Mouse (Mus musculus): ENCODE data around the gene Arsg.

Gene Arsg

GRCm38 (mm10) chr11:109579999-109580398 is 106.8 kb downstream of the Arsg start:
- DNase-seq (ENCODE audit: inconsistent age in 2 of 2, low spot score in 1 of 2), result no peak

- no peak for DNase-seq (ENCODE audit: inconsistent age in 2 of 2, low spot score in 1 of 2)
Observed at GRCm38 (mm10) chr11:109583986-109584385, 110.8 kb downstream of the Arsg start.

- peak; percentile 74 to 89 for DNase-seq (ENCODE audit: inconsistent age in 2 of 2, low spot score in 1 of 2)
Observed at GRCm38 (mm10) chr11:109584843-109585713, 111.9 kb downstream of the Arsg start.

- no peak for DNase-seq (ENCODE audit: inconsistent age in 2 of 2, low spot score in 1 of 2)
Observed at GRCm38 (mm10) chr11:109586424-109586823, 113.2 kb downstream of the Arsg start.

GRCm38 (mm10) chr11:109587019-109587418 is 113.8 kb downstream of the Arsg start:
- DNase-seq (ENCODE audit: inconsistent age in 2 of 2, low spot score in 1 of 2), result no peak

- peak in 1 of 2 experiments; percentile 25 for DNase-seq (ENCODE audit: inconsistent age in 2 of 2, low spot score in 1 of 2)
Observed at GRCm38 (mm10) chr11:109587638-109588374, 114.6 kb downstream of the Arsg start.

- no peak for DNase-seq (ENCODE audit: inconsistent age in 2 of 2, low spot score in 1 of 2)
Observed at GRCm38 (mm10) chr11:109590012-109590411, 116.8 kb downstream of the Arsg start.

GRCm38 (mm10) chr11:109591511-109591910 is 118.3 kb downstream of the Arsg start:
- DNase-seq (ENCODE audit: inconsistent age in 2 of 2, low spot score in 1 of 2), result no peak

- DNase-seq (ENCODE audit: inconsistent age in 2 of 2, low spot score in 1 of 2), result no peak
Observed at GRCm38 (mm10) chr11:109593200-109593981, 120.2 kb downstream of the Arsg start.

- DNase-seq (ENCODE audit: inconsistent age in 2 of 2, low spot score in 1 of 2), result no peak
Observed at GRCm38 (mm10) chr11:109594761-109595160, 121.6 kb downstream of the Arsg start.

GRCm38 (mm10) chr11:109598778-109599570 is 125.8 kb downstream of the Arsg start:
- DNase-seq (ENCODE audit: inconsistent age in 2 of 2, low spot score in 1 of 2), result no peak

- no peak for DNase-seq (ENCODE audit: inconsistent age in 2 of 2, low spot score in 1 of 2)
Observed at GRCm38 (mm10) chr11:109607600-109607999, 134.4 kb downstream of the Arsg start.

- DNase-seq (ENCODE audit: inconsistent age in 2 of 2, low spot score in 1 of 2), result peak in 1 of 2 experiments; percentile 61
Observed at GRCm38 (mm10) chr11:109608976-109609625, 135.9 kb downstream of the Arsg start.

- DNase-seq (ENCODE audit: inconsistent age in 2 of 2, low spot score in 1 of 2), result no peak
Observed at GRCm38 (mm10) chr11:109610046-109610794, 137.0 kb downstream of the Arsg start.

GRCm38 (mm10) chr11:109610795-109611302 is 137.7 kb downstream of the Arsg start:
- DNase-seq (ENCODE audit: inconsistent age in 2 of 2, low spot score in 1 of 2), result no peak

GRCm38 (mm10) chr11:109611303-109612149 is 138.4 kb downstream of the Arsg start, which contains the start of gene Wipi1:
Gene Wipi1 (minus strand): TSS chr11:109611967.
- peak; percentile 100 for DNase-seq (ENCODE audit: inconsistent age in 2 of 2, low spot score in 1 of 2)

- DNase-seq (ENCODE audit: inconsistent age in 2 of 2, low spot score in 1 of 2), result no peak
Observed at GRCm38 (mm10) chr11:109612871-109613529, 139.8 kb downstream of the Arsg start.
